Mouse (Mus musculus): ENCODE results near the gene Mark2. TPM values are rescaled to one million over a fixed set of nuclear protein-coding genes. Genes with fewer than 3 reads are reported as not detected.

Mark2 gene
- polyA plus RNA-seq, 1 experiment from 2014 or later: 55.5 TPM

- Histone ChIP-seq H3K36me3 (replicated peaks) (no peaks in the 10 kb centered on the region; the same call in 1 of the 2 replicates), H3K27ac (no peak overlapping the region), H3K4me1 (peaks cover 3% of the 10 kb centered on the region; the same call in 1 of the 2 replicates), H3K4me3 (no peak overlapping the region), H3K9me3 (no peaks in the 10 kb centered on the region), H3K4me2 (no peak overlapping the region), H3K27me3 (replicated peaks) (no peaks in the 10 kb centered on the region), H3K9ac (no peak overlapping the region)
- ATAC-seq (replicated peaks): no peak
- 50% methylated on average over 1 of the region's 1 CpGs for WGBS
Observed at GRCm38 (mm10) chr19:7349993-7350392, 8.3 kb upstream of the Mark2 start.

- H3K27ac ChIP-seq: no peak overlapping the region
- 24% methylated on average over 4 of the region's 4 CpGs for whole genome bisulfite sequencing
- H3K36me3 ChIP-seq (replicated peaks): no peaks in the 10 kb centered on the region
- ATAC-seq (replicated peaks): no peak
- no peaks in the 10 kb centered on the region for H3K9me3 ChIP-seq
- H3K4me1 ChIP-seq: peaks cover 12% of the 10 kb centered on the region
- H3K4me2 ChIP-seq: no peak overlapping the region
- no peaks in the 10 kb centered on the region for H3K27me3 ChIP-seq (replicated peaks)
- H3K4me3 ChIP-seq: no peak overlapping the region
- no peak overlapping the region for H3K9ac ChIP-seq
Observed at GRCm38 (mm10) chr19:7345235-7345755, 3.6 kb upstream of the Mark2 start.

GRCm38 (mm10) chr19:7342646-7343045, 986 bp upstream of the Mark2 start:
- no peak overlapping the region for H3K4me2 ChIP-seq
- no peaks in the 10 kb centered on the region for H3K36me3 ChIP-seq (replicated peaks)
- H3K9ac ChIP-seq: no peak overlapping the region
- H3K9me3 ChIP-seq: no peaks in the 10 kb centered on the region
- H3K4me1 ChIP-seq: peaks cover 39% of the 10 kb centered on the region
- no peaks in the 10 kb centered on the region for H3K27me3 ChIP-seq (replicated peaks)
- ATAC-seq (replicated peaks): no peak
- WGBS: 78% methylated on average over 2 of the region's 2 CpGs
- no peak overlapping the region for H3K27ac ChIP-seq
- no peak overlapping the region for H3K4me3 ChIP-seq

GRCm38 (mm10) chr19:7340780-7341475, 732 bp downstream of the Mark2 start:
- peaks cover 53% of the 10 kb centered on the region for H3K4me1 ChIP-seq
- H3K4me3 ChIP-seq: peak overlapping the region; percentile 75
- peak overlapping the region; percentile 91 for H3K4me2 ChIP-seq
- peak overlapping the region; percentile 88 for H3K27ac ChIP-seq
- no peaks in the 10 kb centered on the region for H3K36me3 ChIP-seq (replicated peaks)
- H3K9me3 ChIP-seq: no peaks in the 10 kb centered on the region
- H3K27me3 ChIP-seq (replicated peaks): no peaks in the 10 kb centered on the region
- peak overlapping the region; percentile 87 for H3K9ac ChIP-seq
- under 1% methylated on average over 30 of the region's 46 CpGs for WGBS
- ATAC-seq (replicated peaks): peak; percentile 85

- Histone ChIP-seq H3K9me3 (no peaks in the 10 kb centered on the region), H3K27me3 (replicated peaks) (no peaks in the 10 kb centered on the region), H3K27ac (peak overlapping the region; percentile 88), H3K4me2 (peak overlapping the region; percentile 91), H3K4me1 (peaks cover 53% of the 10 kb centered on the region), H3K9ac (peak overlapping the region; percentile 87), H3K36me3 (replicated peaks) (no peaks in the 10 kb centered on the region), H3K4me3 (peak overlapping the region; percentile 75)
- under 1% methylated on average over 15 of the region's 15 CpGs for WGBS
- no peak for ATAC-seq (replicated peaks)
Observed at GRCm38 (mm10) chr19:7340371-7340779, 1.3 kb downstream of the Mark2 start.

GRCm38 (mm10) chr19:7339867-7340266, 1.8 kb downstream of the Mark2 start:
- Histone ChIP-seq H3K4me2 (peak overlapping the region; percentile 91), H3K9ac (peak overlapping the region; percentile 87), H3K9me3 (no peaks in the 10 kb centered on the region), H3K4me3 (peak overlapping the region; percentile 75), H3K4me1 (peaks cover 50% of the 10 kb centered on the region), H3K27ac (no peak overlapping the region), H3K27me3 (replicated peaks) (no peaks in the 10 kb centered on the region), H3K36me3 (replicated peaks) (no peaks in the 10 kb centered on the region)
- 45% methylated on average over 4 of the region's 4 CpGs for WGBS
- ATAC-seq (replicated peaks): no peak

- Histone ChIP-seq H3K36me3 (replicated peaks) (no peaks in the 10 kb centered on the region), H3K4me3 (peak overlapping the region; percentile 75; the same call in 1 of the 2 replicates), H3K27ac (no peak overlapping the region), H3K4me1 (peaks cover 50% of the 10 kb centered on the region), H3K27me3 (replicated peaks) (no peaks in the 10 kb centered on the region), H3K4me2 (peak overlapping the region; percentile 91), H3K9ac (peak overlapping the region; percentile 87; the same call in 1 of the 2 replicates), H3K9me3 (no peaks in the 10 kb centered on the region)
- WGBS: 54% methylated on average over 5 of the region's 5 CpGs
- ATAC-seq (replicated peaks): no peak
Observed at GRCm38 (mm10) chr19:7339026-7339425, 2.6 kb downstream of the Mark2 start.

GRCm38 (mm10) chr19:7337781-7338342, 3.8 kb downstream of the Mark2 start:
- H3K9ac ChIP-seq: no peak overlapping the region
- no peak overlapping the region for H3K4me3 ChIP-seq
- ATAC-seq (replicated peaks): no peak
- no peaks in the 10 kb centered on the region for H3K27me3 ChIP-seq (replicated peaks)
- no peaks in the 10 kb centered on the region for H3K9me3 ChIP-seq
- H3K27ac ChIP-seq: no peak overlapping the region
- H3K4me1 ChIP-seq: peaks cover 50% of the 10 kb centered on the region
- no peak overlapping the region for H3K4me2 ChIP-seq
- 95% methylated on average over 2 of the region's 2 CpGs for WGBS
- no peaks in the 10 kb centered on the region for H3K36me3 ChIP-seq (replicated peaks)

- Histone ChIP-seq H3K27ac (no peak overlapping the region), H3K4me2 (no peak overlapping the region), H3K27me3 (replicated peaks) (no peaks in the 10 kb centered on the region), H3K36me3 (replicated peaks) (no peaks in the 10 kb centered on the region), H3K4me3 (no peak overlapping the region), H3K9me3 (no peaks in the 10 kb centered on the region), H3K9ac (no peak overlapping the region), H3K4me1 (peaks cover 44% of the 10 kb centered on the region)
- ATAC-seq (replicated peaks): no peak
- WGBS: 87% methylated on average over 4 of the region's 4 CpGs
Observed at GRCm38 (mm10) chr19:7335656-7336055, 6.0 kb downstream of the Mark2 start.

GRCm38 (mm10) chr19:7334049-7334448, 7.6 kb downstream of the Mark2 start:
- no peak for ATAC-seq (replicated peaks)
- H3K27me3 ChIP-seq (replicated peaks): no peaks in the 10 kb centered on the region
- no peak overlapping the region for H3K4me3 ChIP-seq
- no peaks in the 10 kb centered on the region for H3K9me3 ChIP-seq
- 92% methylated on average over 2 of the region's 2 CpGs for WGBS
- no peak overlapping the region for H3K9ac ChIP-seq
- H3K27ac ChIP-seq: no peak overlapping the region
- H3K4me2 ChIP-seq: no peak overlapping the region
- H3K36me3 ChIP-seq (replicated peaks): no peaks in the 10 kb centered on the region
- peaks cover 28% of the 10 kb centered on the region for H3K4me1 ChIP-seq

- Histone ChIP-seq H3K9ac (no peak overlapping the region), H3K27me3 (replicated peaks) (no peaks in the 10 kb centered on the region), H3K4me1 (no peaks in the 10 kb centered on the region), H3K27ac (no peak overlapping the region), H3K4me3 (no peak overlapping the region), H3K9me3 (no peaks in the 10 kb centered on the region), H3K36me3 (replicated peaks) (no peaks in the 10 kb centered on the region), H3K4me2 (no peak overlapping the region)
- ATAC-seq (replicated peaks): no peak
- WGBS: 82% methylated on average over 3 of the region's 3 CpGs
Observed at GRCm38 (mm10) chr19:7321391-7321790, 20.3 kb downstream of the Mark2 start.

GRCm38 (mm10) chr19:7320181-7320580, 21.5 kb downstream of the Mark2 start:
- no peak overlapping the region for H3K4me3 ChIP-seq
- 72% methylated on average over 2 of the region's 2 CpGs for WGBS
- no peak overlapping the region for H3K9ac ChIP-seq
- no peaks in the 10 kb centered on the region for H3K27me3 ChIP-seq (replicated peaks)
- no peak overlapping the region for H3K27ac ChIP-seq
- H3K4me1 ChIP-seq: 0 out of 2 replicates have a peak, but pooled peaks cover under 1% of the 10 kb centered on the region
- no peak for ATAC-seq (replicated peaks)
- H3K9me3 ChIP-seq: no peaks in the 10 kb centered on the region
- no peaks in the 10 kb centered on the region for H3K36me3 ChIP-seq (replicated peaks)
- no peak overlapping the region for H3K4me2 ChIP-seq
